Mouse (Mus musculus) liver, embryonic 14.5 days (tissue): ENCODE measurements at regions not wholly inside any gene's neighbourhood (a gene's known extent, or its start where the extent isn't known, plus 50 kb on each side); places are given as distances from the start of the nearest gene placed in this dataset.

Experiments
- ATAC-seq: fragments of 200-750 bp; cut with Nextera tagmentation; 2 replicates; pipeline ENCODE4 v1.8.0; 2017; ENCODE audit warnings: moderate number of reproducible peaks, mild to moderate bottlenecking, moderate library complexity; ENCODE audit not compliant: insufficient read depth
- DNase-seq, 3 experiments: peaks; one replicate each; pipeline ENCODE4 v3.0.0-alpha.2; 2012 to 2013; ENCODE audit warnings: low read depth in 3 of 3, low spot score in 3 of 3
- H3K27ac ChIP-seq: fragments of 300-500 bp; sonication (generic); 2 replicates; pipeline ENCODE4 v1.5.1; 2014; ENCODE audit warnings: moderate library complexity, mild to moderate bottlenecking, control low read depth, inconsistent platforms
- H3K27me3 ChIP-seq: fragments of 300-500 bp; sonication (generic); 2 replicates; pipeline ENCODE4 v1.6.1; 2014; ENCODE audit warnings: mild to moderate bottlenecking, low read length, moderate library complexity; ENCODE audit not compliant: control insufficient read depth, insufficient read depth
- H3K36me3 ChIP-seq: fragments of 300-500 bp; sonication (generic); replicated peaks from 2 replicates; pipeline ENCODE4 v1.6.1; 2014; ENCODE audit warnings: low read depth; ENCODE audit not compliant: control insufficient read depth, insufficient read depth
- H3K4me1 ChIP-seq, 2 experiments: fragments of 200-500 bp in 1 of 2; fragments of 300-500 bp in 1 of 2; sonication (generic) in 1 of 2; replicated peaks; 2 replicates each; pipeline ENCODE4 v1.6.1; 2012 to 2014; ENCODE audit warnings: antibody characterized with exemption in 1 of 2, inconsistent platforms in 1 of 2, low read length in 1 of 2; ENCODE audit not compliant: control insufficient read depth in 2 of 2, insufficient read depth in 2 of 2
- H3K4me2 ChIP-seq: fragments of 300-500 bp; sonication (generic); 2 replicates; pipeline ENCODE4 v1.6.1; 2014; ENCODE audit warnings: low read depth, mild to moderate bottlenecking, control low read depth, moderate library complexity
- H3K4me3 ChIP-seq, 2 experiments: fragments of 200-500 bp in 1 of 2; fragments of 300-500 bp in 1 of 2; sonication (generic) in 1 of 2; 2 replicates each; pipeline ENCODE4 v1.5.1; 2012 to 2014; ENCODE audit warnings: low read depth in 2 of 2, low read length in 2 of 2, mild to moderate bottlenecking in 2 of 2, control low read depth in 1 of 2, inconsistent platforms in 1 of 2, moderate library complexity in 1 of 2; ENCODE audit not compliant: insufficient read depth in 1 of 2
- H3K9ac ChIP-seq: fragments of 300-500 bp; sonication (generic); replicated peaks from 2 replicates; pipeline ENCODE4 v1.6.1; 2014; ENCODE audit warnings: mild to moderate bottlenecking, control low read depth, moderate library complexity
- H3K9me3 ChIP-seq: fragments of 300-500 bp; sonication (generic); 2 replicates; pipeline ENCODE4 v1.6.1; 2016; ENCODE audit warnings: low read length, mixed read lengths; ENCODE audit not compliant: control insufficient read depth
- CTCF ChIP-seq: IDR thresholded peaks from 2 replicates; pipeline ENCODE4 v1.5.1; 2016; ENCODE audit warnings: antibody characterized with exemption, low read depth, control low read depth
- EP300 ChIP-seq: IDR thresholded peaks from 2 replicates; pipeline ENCODE4 v1.6.1; 2016; ENCODE audit warnings: antibody characterized with exemption, low read depth
- WGBS: fragments of 180-500 bp; shearing (Covaris S2); extraction: QIAGEN DNeasy Blood & Tissue Kit; methylation state at CpG from one replicate; pipeline ENCODE4 v1.1.7; 2014; ENCODE audit not compliant: insufficient replicate concordance; 5-methylcytosine and 5-hydroxymethylcytosine counted together

GRCm38 (mm10) chr19:50971066-50971465 is 292.6 kb upstream of the Sorcs1 start:
- H3K4me3 ChIP-seq: no peak overlapping the region
- H3K4me2 ChIP-seq: no peak overlapping the region
- TF ChIP-seq EP300 (no peak), CTCF (no peak)
- H3K9ac ChIP-seq: no peak overlapping the region
- no peaks in the 10 kb centered on the region for H3K27me3 ChIP-seq
- H3K36me3 ChIP-seq: no peaks in the 10 kb centered on the region
- no peak for ATAC-seq
- H3K4me1 ChIP-seq: no peaks in the 10 kb centered on the region
- 52% methylated on average over 1 of the region's 1 CpGs for WGBS
- no peak overlapping the region for H3K27ac ChIP-seq
- no peaks in the 10 kb centered on the region for H3K9me3 ChIP-seq
- no peak for DNase-seq

GRCm38 (mm10) chr19:50961910-50962309 is 283.5 kb upstream of the Sorcs1 start:
- no peak overlapping the region for H3K9ac ChIP-seq
- H3K4me2 ChIP-seq: no peak overlapping the region
- H3K36me3 ChIP-seq: no peaks in the 10 kb centered on the region
- TF ChIP-seq EP300 (no peak), CTCF (no peak)
- H3K4me3 ChIP-seq: no peak overlapping the region
- WGBS: 31% methylated on average over 8 of the region's 8 CpGs
- H3K27ac ChIP-seq: no peak overlapping the region
- no peaks in the 10 kb centered on the region for H3K4me1 ChIP-seq
- H3K27me3 ChIP-seq: no peaks in the 10 kb centered on the region
- no peaks in the 10 kb centered on the region for H3K9me3 ChIP-seq
- ATAC-seq: no peak; the same call in 1 of the 2 replicates
- peak in 1 of 3 experiments; percentile 2 for DNase-seq

GRCm38 (mm10) chr19:50945006-50945405 is 266.6 kb upstream of the Sorcs1 start:
- ATAC-seq: no peak
- H3K36me3 ChIP-seq: no peaks in the 10 kb centered on the region
- H3K4me1 ChIP-seq: no peaks in the 10 kb centered on the region
- H3K9me3 ChIP-seq: no peaks in the 10 kb centered on the region
- DNase-seq: no peak
- TF ChIP-seq EP300 (no peak), CTCF (no peak)
- no peak overlapping the region for H3K9ac ChIP-seq
- H3K27ac ChIP-seq: no peak overlapping the region
- H3K27me3 ChIP-seq: no peaks in the 10 kb centered on the region
- H3K4me2 ChIP-seq: no peak overlapping the region
- WGBS: 64% methylated on average over 1 of the region's 1 CpGs
- no peak overlapping the region for H3K4me3 ChIP-seq

DNA sequence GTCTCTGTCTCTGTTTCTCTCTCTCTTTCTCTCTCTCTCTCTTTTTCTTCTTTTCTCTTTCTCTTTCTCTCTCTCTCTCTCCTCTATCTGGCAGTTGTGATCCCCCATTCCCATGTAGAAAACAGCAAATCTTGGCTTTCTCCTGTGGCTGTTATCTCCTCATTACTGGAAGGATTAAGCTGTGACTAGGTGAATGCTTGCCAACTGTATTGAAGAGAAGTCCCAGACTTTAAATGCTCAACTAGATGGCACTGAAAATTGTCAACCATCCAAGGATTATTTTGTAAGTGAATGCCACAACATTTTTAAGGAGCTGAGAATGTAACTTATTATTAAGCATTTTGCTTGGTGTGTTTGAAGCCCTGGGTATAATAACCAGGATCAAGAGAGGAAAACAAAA is 233.2 kb upstream of the Sorcs1 start:
- Histone ChIP-seq H3K27ac (no peak overlapping the region), H3K27me3 (no peaks in the 10 kb centered on the region), H3K4me2 (no peak overlapping the region), H3K4me3 (no peak overlapping the region), H3K9me3 (no peaks in the 10 kb centered on the region), H3K4me1 (no peaks in the 10 kb centered on the region), H3K9ac (no peak overlapping the region), H3K36me3 (no peaks in the 10 kb centered on the region)
- TF ChIP-seq CTCF: no peak
- TF ChIP-seq EP300: no peak
- DNase-seq (no peak), ATAC-seq (no peak)

- 61% methylated on average over 1 of the region's 1 CpGs for WGBS
- Histone ChIP-seq H3K27me3 (no peaks in the 10 kb centered on the region), H3K9ac (no peak overlapping the region), H3K4me3 (no peak overlapping the region), H3K36me3 (no peaks in the 10 kb centered on the region), H3K9me3 (no peaks in the 10 kb centered on the region), H3K4me2 (no peak overlapping the region), H3K4me1 (no peaks in the 10 kb centered on the region), H3K27ac (no peak overlapping the region)
- TF ChIP-seq CTCF: no peak
- no peak for TF ChIP-seq EP300
- DNase-seq (no peak), ATAC-seq (no peak)
These were observed 232.2 kb upstream of the Sorcs1 start for GRCm38 (mm10) chr19:50910674-50911073.

GRCm38 (mm10) chr19:50908751-50909150 is 230.3 kb upstream of the Sorcs1 start:
- Histone ChIP-seq H3K4me3 (no peak overlapping the region), H3K9me3 (no peaks in the 10 kb centered on the region), H3K36me3 (no peaks in the 10 kb centered on the region), H3K27ac (no peak overlapping the region), H3K4me1 (no peaks in the 10 kb centered on the region), H3K27me3 (no peaks in the 10 kb centered on the region), H3K4me2 (no peak overlapping the region), H3K9ac (no peak overlapping the region)
- ATAC-seq (no peak), DNase-seq (no peak)
- WGBS: 39% methylated on average over 4 of the region's 4 CpGs
- TF ChIP-seq EP300 (no peak), CTCF (no peak)
